Comparison of ENCODE assay signal across 8 mouse cellular contexts in genomic region chr13:100107652-100108472, GRCm38 (mm10). TPM values are rescaled to one million over a fixed set of nuclear protein-coding genes. Genes with fewer than 3 reads are reported as not detected.
DNase-seq lines count a peak whose midpoint lies in the region; ATAC-seq lines count a peak whose summit lies in the region.

Gene Serf1, plus strand, starts transcription at chr13:100108012.

- peak within 1 kb of the TSS; percentile 89 for H3K4me3 ChIP-seq in embryonic facial prominence, embryonic 13.5 days
- peak within 1 kb of the TSS; percentile 79 for H3K4me3 ChIP-seq in heart, embryonic 10.5 days
- H3K4me3 ChIP-seq in kidney, embryonic 15.5 days (replicated peaks): peak within 1 kb of the TSS; percentile 85
- peak within 1 kb of the TSS; percentile 71 for H3K4me3 ChIP-seq in liver, embryonic 12.5 days
- peak within 1 kb of the TSS; percentile 65 for H3K4me3 ChIP-seq in stomach, embryonic 16.5 days (replicated peaks; ENCODE audit: low read length)

- no peaks in the 10 kb centered on the region for H3K9me3 ChIP-seq in embryonic facial prominence, embryonic 13.5 days
- H3K9me3 ChIP-seq in heart, embryonic 10.5 days: no peaks in the 10 kb centered on the region
- H3K9me3 ChIP-seq in kidney, embryonic 15.5 days (replicated peaks): no peaks in the 10 kb centered on the region
- H3K9me3 ChIP-seq in liver, embryonic 12.5 days (replicated peaks): no peaks in the 10 kb centered on the region
- H3K9me3 ChIP-seq in stomach, embryonic 16.5 days (replicated peaks; ENCODE audit: control insufficient read depth, low read length): no peaks in the 10 kb centered on the region

- peak; percentile 71 for ATAC-seq in embryonic facial prominence, embryonic 13.5 days (ENCODE audit: insufficient number of reproducible peaks, insufficient read depth, low FRiP score, low TSS enrichment, low read depth)
- ATAC-seq in kidney, embryonic 15.5 days (replicated peaks; ENCODE audit: low FRiP score): peak; percentile 88
- ATAC-seq in liver, embryonic 12.5 days: peak; percentile 50
- ATAC-seq in stomach, embryonic 16.5 days (ENCODE audit: insufficient read depth, low FRiP score): peak; percentile 89

- peaks cover 11% of the 10 kb centered on the region; the same call in 1 of the 2 replicates for H3K36me3 ChIP-seq in embryonic facial prominence, embryonic 13.5 days
- H3K36me3 ChIP-seq in heart, embryonic 10.5 days: no peaks in the 10 kb centered on the region
- peaks cover 2% of the 10 kb centered on the region; the same call in 1 of the 2 replicates for H3K36me3 ChIP-seq in kidney, embryonic 15.5 days
- H3K36me3 ChIP-seq in liver, embryonic 12.5 days: no peaks in the 10 kb centered on the region
- H3K36me3 ChIP-seq in stomach, embryonic 16.5 days (ENCODE audit: control insufficient read depth, insufficient read depth, low read length): no peaks in the 10 kb centered on the region

- H3K27ac ChIP-seq in embryonic facial prominence, embryonic 13.5 days: peak within 1 kb of the TSS; percentile 71
- H3K27ac ChIP-seq in heart, embryonic 10.5 days: peak within 1 kb of the TSS; percentile 91
- H3K27ac ChIP-seq in kidney, embryonic 15.5 days: peak within 1 kb of the TSS; percentile 88
- H3K27ac ChIP-seq in liver, embryonic 12.5 days: no peak within 1 kb of the TSS
- peak within 1 kb of the TSS; percentile 73 for H3K27ac ChIP-seq in stomach, embryonic 16.5 days (ENCODE audit: low read length)

- no peaks in the 10 kb centered on the region for H3K27me3 ChIP-seq in embryonic facial prominence, embryonic 13.5 days
- no peaks in the 10 kb centered on the region for H3K27me3 ChIP-seq in heart, embryonic 10.5 days (ENCODE audit: insufficient read depth, poor library complexity, severe bottlenecking)
- H3K27me3 ChIP-seq in kidney, embryonic 15.5 days: no peaks in the 10 kb centered on the region
- H3K27me3 ChIP-seq in liver, embryonic 12.5 days (replicated peaks): peaks cover 4% of the 10 kb centered on the region; the same call in 1 of the 2 replicates
- no peaks in the 10 kb centered on the region for H3K27me3 ChIP-seq in stomach, embryonic 16.5 days (ENCODE audit: control insufficient read depth, insufficient read depth, low read length)

- peak within 1 kb of the TSS; percentile 82 for H3K4me2 ChIP-seq in embryonic facial prominence, embryonic 13.5 days
- peak within 1 kb of the TSS; percentile 90 for H3K4me2 ChIP-seq in kidney, embryonic 15.5 days
- peak within 1 kb of the TSS; percentile 96 for H3K4me2 ChIP-seq in liver, embryonic 12.5 days
- peak within 1 kb of the TSS; percentile 94 for H3K4me2 ChIP-seq in stomach, embryonic 16.5 days (ENCODE audit: low read depth, low read length)

- H3K9ac ChIP-seq in embryonic facial prominence, embryonic 13.5 days: peak within 1 kb of the TSS; percentile 88
- H3K9ac ChIP-seq in kidney, embryonic 15.5 days: peak within 1 kb of the TSS; percentile 79
- H3K9ac ChIP-seq in liver, embryonic 12.5 days: peak within 1 kb of the TSS; percentile 64
- H3K9ac ChIP-seq in stomach, embryonic 16.5 days (ENCODE audit: low read length): peak within 1 kb of the TSS; percentile 84

- H3K4me1 ChIP-seq in embryonic facial prominence, embryonic 13.5 days: peaks cover 18% of the 10 kb centered on the region
- peaks cover 13% of the 10 kb centered on the region for H3K4me1 ChIP-seq in heart, embryonic 10.5 days
- H3K4me1 ChIP-seq in kidney, embryonic 15.5 days: peaks cover 24% of the 10 kb centered on the region
- H3K4me1 ChIP-seq in liver, embryonic 12.5 days: peaks cover 28% of the 10 kb centered on the region
- H3K4me1 ChIP-seq in stomach, embryonic 16.5 days (ENCODE audit: control insufficient read depth, insufficient read depth, low read length): peaks cover 11% of the 10 kb centered on the region

- peak; percentile 64 for DNase-seq in 3T3-L1 (ENCODE audit: low read depth, low spot score)
- peak; percentile 87 for DNase-seq in adrenal gland, postnatal 14 days
- DNase-seq in heart, embryonic 10.5 days (ENCODE audit: low spot score): peak; percentile 86
- DNase-seq in neural tube, embryonic 10.5 days (ENCODE audit: extremely low spot score, low spot score): peak; percentile 84

- WGBS in embryonic facial prominence, embryonic 13.5 days: under 1% methylated on average over 75 of the region's 76 CpGs
- WGBS in heart, embryonic 10.5 days: 2% methylated on average over 76 of the region's 76 CpGs
- 1% methylated on average over 70 of the region's 76 CpGs for WGBS in kidney, embryonic 15.5 days
- WGBS in liver, embryonic 12.5 days (ENCODE audit: insufficient replicate concordance): 1% methylated on average over 75 of the region's 76 CpGs
- under 1% methylated on average over 76 of the region's 76 CpGs for WGBS in stomach, embryonic 16.5 days

RNA-seq across cellular contexts. Expression of gene Serf1, which starts in this region (rescaled TPM):
- total RNA-seq in adrenal gland, postnatal 14 days (2021): 25.4 and 27.0 TPM in 2 replicates
- 214 and 249 TPM in 2 replicates for polyA plus RNA-seq in embryonic facial prominence, embryonic 13.5 days (2015; fragmentation: Nextera tagmentation; extraction: Ambion mirVana)
- polyA plus RNA-seq in heart, embryonic 10.5 days (2016; fragmentation: Nextera tagmentation; extraction: Ambion mirVana): 77.4 and 93.1 TPM in 2 replicates
- 191 and 202 TPM in 2 replicates for polyA plus RNA-seq in kidney, embryonic 15.5 days (2015; fragmentation: Nextera tagmentation; extraction: Ambion mirVana)
- 31.5 and 33.7 TPM in 2 replicates for polyA plus RNA-seq in liver, embryonic 12.5 days (2016; fragmentation: Nextera tagmentation; extraction: Ambion mirVana)
- polyA plus RNA-seq in stomach, embryonic 16.5 days (2015; fragmentation: Nextera tagmentation; extraction: Ambion mirVana): 114 and 132 TPM in 2 replicates
